Mouse (Mus musculus) inflammation-experienced regulatory T-cells, adult 6 months (primary cell): Measurements from ENCODE around the gene Fbxo7. TPM values are rescaled to one million over a fixed set of nuclear protein-coding genes. Genes with fewer than 3 reads are reported as not detected.

Experiments
- ATAC-seq: one replicate; pipeline ENCODE4 v1.8.0; 2017
- polyA plus RNA-seq, 3 experiments: library from polyadenylated mRNA; unstranded; fragments of 100-300 nt; shearing (Covaris generic); gene quantifications; one replicate each; pipeline ENCODE4 v1.2.1; 2017

The Fbxo7 gene
- polyA plus RNA-seq, 3 experiments from 2014 or later: 37.0 to 46.3 (median 40.5) TPM

- ATAC-seq: no peak
Observed at GRCm38 (mm10) chr10:86044066-86044465, 22.3 kb downstream of the Fbxo7 start.

- ATAC-seq: no peak
Observed at GRCm38 (mm10) chr10:86046371-86046770, 24.6 kb downstream of the Fbxo7 start.

DNA sequence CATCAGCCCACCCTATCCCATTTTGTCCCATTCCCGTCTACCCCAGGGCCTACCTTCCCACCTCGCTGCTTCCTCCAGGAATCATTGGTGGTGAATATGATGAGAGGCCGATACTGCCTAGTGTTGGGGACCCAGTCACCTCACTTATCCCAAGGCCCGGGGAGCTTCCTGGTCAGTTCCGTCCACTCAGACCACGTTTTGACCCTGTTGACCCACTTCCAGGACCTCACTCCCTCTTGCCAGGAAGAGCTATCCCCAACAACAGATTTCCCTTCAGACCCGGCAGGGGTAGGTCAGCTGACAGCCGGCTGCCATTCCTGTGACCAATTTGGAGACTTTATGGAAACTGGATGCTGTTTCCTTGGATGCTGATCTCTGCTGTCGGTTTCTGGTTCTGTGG is 26.0 kb downstream of the Fbxo7 start:
- ATAC-seq: no peak

DNA sequence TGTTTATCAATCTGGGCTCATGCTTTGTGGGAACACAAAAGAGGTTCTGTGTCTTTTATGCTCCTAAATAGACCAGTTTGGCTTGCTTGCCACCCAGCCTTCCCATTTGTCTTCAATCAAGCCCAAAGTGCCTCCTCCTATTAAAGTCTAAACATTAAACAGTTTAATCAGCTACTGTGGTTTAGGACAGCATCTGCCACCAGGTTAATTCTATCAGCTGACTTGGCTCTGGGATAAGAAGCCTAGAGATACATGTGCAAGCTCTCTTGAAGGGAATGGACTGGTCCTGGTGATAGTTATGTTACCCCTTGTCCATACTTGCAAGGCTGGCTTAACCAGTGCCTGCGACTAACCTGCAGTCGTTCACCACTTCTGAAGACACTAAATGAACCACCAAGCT is 28.8 kb downstream of the Fbxo7 start:
- no peak for ATAC-seq

DNA sequence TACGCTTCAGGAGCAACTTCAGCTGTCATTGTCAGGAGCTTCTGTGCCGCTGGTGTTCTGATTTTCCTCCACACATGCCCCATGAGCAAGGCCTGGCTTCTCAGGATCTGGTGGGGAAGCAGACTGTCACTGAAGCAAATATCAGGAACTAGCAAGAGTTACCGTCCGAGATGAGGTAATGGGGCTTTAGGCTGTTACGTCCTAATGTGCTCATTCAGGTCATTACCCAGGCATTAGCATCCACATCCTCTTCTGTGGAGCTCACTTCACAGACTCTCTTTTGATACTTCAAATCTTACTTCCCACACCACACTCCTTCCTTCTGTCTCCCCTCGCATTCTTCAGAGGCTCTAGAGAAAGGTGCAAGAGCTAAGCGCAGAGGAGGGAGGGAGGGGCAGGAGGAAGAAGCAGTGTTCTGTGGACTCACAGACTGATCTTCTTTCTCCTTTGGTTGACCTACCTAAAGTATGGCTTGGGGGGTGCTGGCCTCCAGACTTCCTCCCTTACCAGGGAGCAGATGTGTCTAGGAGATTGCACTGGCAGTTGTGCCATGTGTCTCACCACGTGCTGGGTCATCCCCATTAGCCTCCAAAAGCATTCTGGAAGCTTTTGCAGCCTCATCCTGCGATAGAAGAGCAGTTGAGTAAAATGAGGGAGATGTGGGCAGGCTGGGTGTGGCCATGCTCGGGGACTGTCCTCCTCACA is 31.2 kb downstream of the Fbxo7 start:
- no peak for ATAC-seq

GRCm38 (mm10) chr10:86056297-86056903 is 34.6 kb downstream of the Fbxo7 start:
- ATAC-seq: no peak

DNA sequence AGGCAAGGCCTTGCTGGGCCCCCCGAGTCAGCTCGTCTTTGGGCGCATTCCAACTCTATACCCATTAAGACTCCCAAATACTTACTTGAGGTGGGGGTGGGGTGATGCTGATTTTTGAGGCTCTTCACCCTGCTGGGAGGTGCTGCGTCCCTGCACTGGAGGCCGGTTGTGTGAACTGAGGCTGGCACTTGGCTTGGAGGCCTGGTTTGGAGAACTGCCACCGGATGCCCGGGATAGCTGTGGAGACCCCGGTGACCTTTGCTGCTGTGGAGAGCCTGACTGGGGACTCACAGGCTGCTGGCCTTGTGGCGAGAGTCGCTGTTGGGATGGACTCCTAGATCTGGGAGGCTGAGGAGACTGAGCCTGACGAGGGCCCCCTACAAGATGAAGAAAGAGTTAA is 35.5 kb downstream of the Fbxo7 start:
- ATAC-seq: no peak

- ATAC-seq: no peak
Observed at GRCm38 (mm10) chr10:86057712-86058111, 35.9 kb downstream of the Fbxo7 start.

- no peak for ATAC-seq
Observed at GRCm38 (mm10) chr10:86060267-86060666, 38.5 kb downstream of the Fbxo7 start.

DNA sequence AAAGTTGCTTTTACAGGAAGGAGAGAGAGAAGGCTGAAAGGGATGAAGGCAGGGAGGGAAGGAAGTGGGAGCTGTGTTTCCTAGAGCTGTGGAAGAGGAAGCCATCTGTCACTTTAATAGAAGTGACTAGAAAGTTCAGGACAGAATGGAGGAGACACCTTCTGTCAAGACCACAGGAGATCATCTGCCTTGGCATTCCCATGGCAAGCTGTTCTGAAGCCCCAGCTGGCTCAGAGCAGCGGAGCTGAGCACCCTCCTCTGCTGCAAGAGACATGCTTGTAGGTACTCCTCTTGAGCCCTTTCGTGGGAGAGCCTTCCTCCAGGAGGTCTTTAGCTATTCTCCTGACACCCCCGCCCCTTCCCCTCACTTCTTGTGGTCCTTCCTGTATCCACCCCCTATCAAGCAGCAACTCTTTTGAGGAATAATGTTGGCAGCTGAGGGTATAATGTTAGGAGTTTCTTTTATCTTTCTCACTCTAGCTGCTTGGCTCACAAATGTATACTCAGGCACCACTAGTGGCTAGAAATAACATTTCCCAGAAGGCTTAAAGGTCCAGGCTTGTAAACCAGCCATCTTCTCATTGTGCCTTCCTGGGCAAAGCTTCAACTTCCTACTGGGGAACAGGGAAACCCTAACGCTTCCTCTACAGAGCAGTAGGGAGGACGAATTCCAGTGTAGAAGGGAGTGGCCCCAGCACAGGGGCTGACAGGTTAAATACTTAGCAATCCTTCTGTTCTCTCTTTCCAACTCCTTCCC is 40.7 kb downstream of the Fbxo7 start:
- no peak for ATAC-seq

- no peak for ATAC-seq
Observed at GRCm38 (mm10) chr10:86063018-86063384, 41.2 kb downstream of the Fbxo7 start.

- ATAC-seq: no peak
Observed at GRCm38 (mm10) chr10:86064937-86065336, 43.2 kb downstream of the Fbxo7 start.

GRCm38 (mm10) chr10:86065661-86066060 is 43.9 kb downstream of the Fbxo7 start:
- no peak for ATAC-seq

DNA sequence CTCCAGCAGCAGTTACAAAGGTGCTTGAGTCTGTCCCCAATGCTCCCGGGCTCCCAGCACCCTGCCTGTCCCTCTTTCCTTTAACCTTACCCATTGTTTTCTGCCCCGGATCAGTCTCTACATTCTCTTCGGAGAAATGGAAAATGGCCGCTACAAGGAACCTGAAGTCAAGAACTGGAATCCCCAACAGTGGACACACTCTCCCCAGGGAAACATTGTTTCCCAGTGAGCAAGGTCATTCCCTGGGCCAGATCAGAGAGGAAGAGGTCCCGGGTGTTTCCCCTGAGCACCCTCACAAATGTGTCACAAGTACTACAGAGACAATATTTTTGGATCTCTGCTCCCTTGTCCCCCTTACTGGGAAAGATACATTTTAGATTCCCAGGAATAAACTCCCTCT is 44.9 kb downstream of the Fbxo7 start:
- ATAC-seq: no peak

- no peak for ATAC-seq
Observed at GRCm38 (mm10) chr10:86067911-86068310, 46.1 kb downstream of the Fbxo7 start.

DNA sequence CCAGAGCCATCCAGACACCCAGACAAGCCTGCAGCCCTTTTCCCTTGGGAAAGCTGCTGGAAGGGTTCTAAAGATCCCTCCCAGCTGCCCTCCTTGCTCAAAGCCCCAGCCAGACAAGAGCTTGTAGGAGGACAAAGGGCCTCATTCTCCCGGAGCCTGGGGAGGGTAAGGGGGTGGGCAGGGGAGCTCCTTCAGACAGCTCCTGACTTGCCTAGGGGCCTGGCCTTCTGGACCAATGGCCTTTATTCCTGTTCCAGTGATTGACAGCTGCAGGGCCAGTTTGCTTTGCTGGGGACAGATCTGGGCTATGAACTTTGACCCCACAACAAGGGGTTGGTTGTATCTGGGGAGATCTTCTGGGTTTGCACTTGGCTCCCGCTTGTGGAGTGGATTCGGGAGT is 47.6 kb downstream of the Fbxo7 start:
- ATAC-seq: no peak

GRCm38 (mm10) chr10:86070751-86071150 is 49.0 kb downstream of the Fbxo7 start:
- no peak for ATAC-seq

DNA sequence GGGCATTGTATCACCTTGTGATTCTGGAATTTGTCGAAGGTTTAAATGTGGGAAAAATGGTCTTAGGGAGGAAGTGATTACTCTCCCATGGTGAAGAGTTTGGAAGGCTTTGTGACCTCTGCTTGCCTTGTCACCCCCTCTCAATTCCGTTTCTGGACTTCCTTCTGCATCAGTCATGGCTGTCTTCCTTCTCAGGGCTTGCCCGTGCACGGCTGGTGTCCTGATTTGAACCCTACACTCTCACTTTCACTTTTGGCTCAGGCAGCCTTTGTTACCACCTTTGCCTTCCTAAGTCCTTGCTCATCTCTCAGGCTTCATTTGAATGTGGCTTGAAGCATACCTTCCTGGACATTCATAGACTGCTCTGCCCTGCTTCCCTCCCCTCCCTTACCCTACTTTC is 52.4 kb downstream of the Fbxo7 start:
- no peak for ATAC-seq

- ATAC-seq: no peak
Observed at GRCm38 (mm10) chr10:86074971-86075711, 53.4 kb downstream of the Fbxo7 start.

GRCm38 (mm10) chr10:86077272-86077671 is 55.5 kb downstream of the Fbxo7 start:
- ATAC-seq: no peak

DNA sequence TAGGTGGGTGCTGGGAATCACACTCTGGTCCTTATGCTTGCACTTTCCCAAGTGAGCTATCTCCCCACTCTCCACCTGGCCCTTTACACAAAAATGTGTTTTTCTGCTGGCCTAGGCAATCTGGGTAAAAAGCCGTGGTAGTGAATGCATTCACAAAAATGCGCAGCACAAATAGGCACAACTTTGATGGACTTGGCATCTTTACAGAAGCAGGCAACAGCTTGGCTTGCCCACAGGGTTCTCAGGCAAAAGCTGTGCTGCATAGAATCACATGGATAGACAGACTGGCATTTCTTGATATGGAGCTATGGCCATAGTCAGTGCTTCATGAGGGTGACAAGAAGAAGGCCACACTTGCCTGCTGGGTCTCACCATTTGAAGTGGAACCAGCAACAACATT is 57.0 kb downstream of the Fbxo7 start:
- no peak for ATAC-seq

GRCm38 (mm10) chr10:86079921-86080320 is 58.1 kb downstream of the Fbxo7 start:
- ATAC-seq: no peak

GRCm38 (mm10) chr10:86091919-86092318 is 70.1 kb downstream of the Fbxo7 start:
- no peak for ATAC-seq
